ENCODE assay signal across 28 mouse cellular contexts in the genomic region with DNA sequence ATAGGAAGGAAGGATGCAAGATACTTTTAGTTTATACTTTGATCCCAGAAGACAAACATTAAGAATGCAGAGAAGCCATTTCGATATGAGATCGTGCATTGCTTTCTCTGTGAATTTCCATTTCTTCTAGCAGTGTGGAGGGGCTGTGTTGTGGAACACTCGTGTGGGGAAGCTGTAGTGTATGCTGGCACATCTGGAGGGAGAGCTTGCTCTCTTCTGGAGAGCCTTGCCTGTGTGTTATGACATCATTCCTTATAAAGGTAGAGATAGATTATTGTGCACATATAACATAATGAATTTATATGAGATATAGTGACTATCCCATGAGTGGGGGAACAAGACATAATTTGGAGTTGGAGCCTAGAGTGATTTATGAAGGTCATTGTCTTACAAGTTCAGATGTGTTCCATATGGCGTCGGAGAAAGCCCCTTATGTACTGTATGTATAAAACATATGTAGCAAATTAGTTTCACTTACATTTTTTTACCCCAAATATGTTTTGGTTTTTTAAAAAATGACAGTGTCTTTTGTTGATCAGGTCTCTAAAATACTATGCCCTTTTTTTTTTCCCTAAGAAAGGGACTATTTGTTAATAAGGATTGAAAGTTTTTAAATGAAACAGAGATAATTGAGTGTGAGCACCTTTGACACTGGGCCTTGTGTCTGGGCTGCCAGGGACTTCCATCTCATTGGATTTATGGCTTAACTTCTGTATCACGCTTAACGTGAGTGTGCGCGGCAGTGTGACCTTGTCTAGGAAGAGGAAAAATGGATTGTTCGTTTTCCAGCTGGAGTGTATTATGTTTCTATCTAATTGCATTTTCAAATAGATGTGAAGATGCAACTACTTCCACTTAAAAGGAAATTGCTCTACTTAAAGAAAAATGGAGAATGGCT.
A peak's percentile ranks its signal among the peaks of the same experiment; 100 is the strongest.
DNase-seq lines count a peak whose midpoint lies in the region; ATAC-seq lines count a peak whose summit lies in the region.
"Had no signal": no experiment of that assay in that cellular context is flagged by ENCODE, and none has a peak within 500 bp of the region (broad histone marks: within the 10 kb centered on the region; RNA-seq: fewer than 3 reads in every experiment).

No protein-coding gene starts in this region.

- H3K9ac ChIP-seq in limb, embryonic 11.5 days (ENCODE audit: low read length): no peak overlapping the region
- H3K9ac ChIP-seq in hindbrain, embryonic 12.5 days: no peak overlapping the region
- H3K9ac ChIP-seq: embryonic facial prominence, embryonic 13.5 days; heart, embryonic 12.5 days; liver, embryonic 12.5 days; midbrain, embryonic 13.5 days; neural tube, embryonic 12.5 days had no signal

- WGBS in limb, embryonic 11.5 days: 47% methylated on average over 10 of the region's 10 CpGs
- 51% methylated on average over 10 of the region's 10 CpGs for WGBS in limb, embryonic 10.5 days
- WGBS in hindbrain, embryonic 12.5 days: 76% methylated on average over 10 of the region's 10 CpGs

- peak; percentile 82 for ATAC-seq in limb, embryonic 11.5 days (ENCODE audit: insufficient number of reproducible peaks, low FRiP score, low TSS enrichment, low read depth)
- ATAC-seq in hindbrain, embryonic 12.5 days (ENCODE audit: low FRiP score): no peak
- ATAC-seq: activated CD4-positive, CD25-positive, alpha-beta regulatory T cell, adult 4 months; forebrain, embryonic 14.5 days; liver, embryonic 12.5 days; midbrain, embryonic 13.5 days had no signal

- no peaks in the 10 kb centered on the region for H3K27me3 ChIP-seq in limb, embryonic 11.5 days (ENCODE audit: control insufficient read depth, insufficient read depth, low read length)
- no peaks in the 10 kb centered on the region for H3K27me3 ChIP-seq in limb, embryonic 10.5 days (ENCODE audit: low read depth, poor library complexity, severe bottlenecking)
- no peaks in the 10 kb centered on the region for H3K27me3 ChIP-seq in hindbrain, embryonic 12.5 days
- H3K27me3 ChIP-seq: embryonic facial prominence, embryonic 13.5 days; heart, embryonic 12.5 days; liver, embryonic 12.5 days; midbrain, embryonic 13.5 days; neural tube, embryonic 12.5 days had no signal

- H3K27ac ChIP-seq in limb, embryonic 11.5 days (replicated peaks; ENCODE audit: low read depth, low read length): no peak overlapping the region
- no peak overlapping the region for H3K27ac ChIP-seq in limb, embryonic 10.5 days
- no peak overlapping the region for H3K27ac ChIP-seq in hindbrain, embryonic 12.5 days
- H3K27ac ChIP-seq: embryonic facial prominence, embryonic 13.5 days; hindbrain, embryonic 10.5 days; liver, embryonic 12.5 days; midbrain, embryonic 13.5 days; neural tube, embryonic 12.5 days had no signal

- no peaks in the 10 kb centered on the region for H3K9me3 ChIP-seq in limb, embryonic 11.5 days (ENCODE audit: control insufficient read depth, low read length)
- no peaks in the 10 kb centered on the region for H3K9me3 ChIP-seq in limb, embryonic 10.5 days (replicated peaks)
- H3K9me3 ChIP-seq in hindbrain, embryonic 12.5 days (replicated peaks): no peaks in the 10 kb centered on the region
- H3K9me3 ChIP-seq: embryonic facial prominence, embryonic 13.5 days; heart, embryonic 12.5 days; hindbrain, embryonic 10.5 days; liver, embryonic 12.5 days; midbrain, embryonic 13.5 days; neural tube, embryonic 12.5 days had no signal

- no peak for DNase-seq in limb, embryonic 11.5 days (ENCODE audit: low spot score)
- no peak for DNase-seq in limb, embryonic 10.5 days (ENCODE audit: low spot score)
- DNase-seq in embryo, embryonic 11.5 days (ENCODE audit: low read depth, low spot score): peak; percentile 36
- DNase-seq in forelimb bud, embryonic 11.5 days (ENCODE audit: low read depth, low spot score): peak; percentile 66
- DNase-seq in mesoderm, embryonic 11.5 days (ENCODE audit: low read depth, low spot score): peak; percentile 68
- DNase-seq in testis, postnatal 10 days (ENCODE audit: low spot score): no peak
- DNase-seq: adrenal gland, adult 8-10 months; cerebellum, adult 11-12 months; cerebellum, postnatal 14 days; gastrocnemius, postnatal 14 days; heart, adult 11 months; heart, postnatal 10 days; kidney, adult 11 months; kidney, postnatal 14 days; lung, adult 18-20 months; lung, postnatal 14 days; right cerebral cortex, postnatal 14 days; thymus, adult 18-20 months; thymus, postnatal 36 days had no signal

- H3K4me1 ChIP-seq in limb, embryonic 11.5 days (ENCODE audit: control insufficient read depth, insufficient read depth, low read length): no peaks in the 10 kb centered on the region
- peaks cover 8% of the 10 kb centered on the region; the same call in 1 of the 2 replicates for H3K4me1 ChIP-seq in limb, embryonic 10.5 days
- H3K4me1 ChIP-seq in hindbrain, embryonic 12.5 days: no peaks in the 10 kb centered on the region
- H3K4me1 ChIP-seq: heart, embryonic 12.5 days; hindbrain, embryonic 10.5 days; liver, embryonic 12.5 days; midbrain, embryonic 13.5 days; neural tube, embryonic 12.5 days had no signal

- no peak overlapping the region for H3K4me2 ChIP-seq in limb, embryonic 11.5 days (ENCODE audit: low read depth, severe bottlenecking)
- no peak overlapping the region for H3K4me2 ChIP-seq in hindbrain, embryonic 12.5 days (replicated peaks)
- H3K4me2 ChIP-seq: embryonic facial prominence, embryonic 13.5 days; heart, embryonic 12.5 days; liver, embryonic 12.5 days; midbrain, embryonic 13.5 days; neural tube, embryonic 12.5 days had no signal

- H3K4me3 ChIP-seq in limb, embryonic 11.5 days (ENCODE audit: low read depth, low read length): no peak overlapping the region
- no peak overlapping the region for H3K4me3 ChIP-seq in limb, embryonic 10.5 days
- no peak overlapping the region for H3K4me3 ChIP-seq in hindbrain, embryonic 12.5 days
- H3K4me3 ChIP-seq: embryonic facial prominence, embryonic 13.5 days; heart, embryonic 12.5 days; hindbrain, embryonic 10.5 days; liver, embryonic 12.5 days; midbrain, embryonic 13.5 days; neural tube, embryonic 12.5 days had no signal

- H3K36me3 ChIP-seq in limb, embryonic 11.5 days (ENCODE audit: control insufficient read depth, insufficient read depth, low read length): no peaks in the 10 kb centered on the region
- no peaks in the 10 kb centered on the region for H3K36me3 ChIP-seq in limb, embryonic 10.5 days
- no peaks in the 10 kb centered on the region for H3K36me3 ChIP-seq in hindbrain, embryonic 12.5 days
- H3K36me3 ChIP-seq: embryonic facial prominence, embryonic 13.5 days; heart, embryonic 12.5 days; hindbrain, embryonic 10.5 days; liver, embryonic 12.5 days; midbrain, embryonic 13.5 days; neural tube, embryonic 12.5 days had no signal

Comparison
In these comparisons a context has a peak if more than half of its experiments do, and no peak if none do; other contexts are left out.
1. DNase-seq: peak in embryo, embryonic 11.5 days (single experiment), forelimb bud, embryonic 11.5 days (single experiment) and mesoderm, embryonic 11.5 days (single experiment); none in limb, embryonic 11.5 days (single experiment), limb, embryonic 10.5 days (single experiment) and testis, postnatal 10 days (single experiment).